Mouse (Mus musculus): ENCODE data around the gene Mrpl54.

Mrpl54 gene

DNA sequence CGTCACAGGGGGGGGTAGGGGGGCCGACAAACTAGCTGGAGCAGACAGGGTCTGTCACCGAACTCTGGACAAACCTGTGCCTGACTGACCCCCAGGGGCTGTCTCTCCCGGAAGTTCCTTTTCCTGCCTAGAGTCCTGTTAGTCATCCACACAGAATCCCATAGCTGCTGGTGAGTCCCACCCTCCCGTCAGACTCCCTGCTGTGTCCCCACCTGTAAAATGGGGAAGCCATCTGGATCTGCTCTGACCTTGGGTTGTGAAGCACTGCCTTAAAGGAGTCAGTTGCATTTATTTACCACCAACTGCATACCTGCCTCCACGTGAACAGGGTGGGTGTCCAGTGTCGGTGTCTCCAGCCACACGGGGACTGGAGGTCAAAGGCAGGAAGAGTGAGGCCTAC is 27.7 kb upstream of the Mrpl54 start:
- no peak for DNase-seq (ENCODE audit: extremely low spot score)

- no peak for DNase-seq (ENCODE audit: extremely low spot score)
Measured at GRCm38 (mm10) chr10:81293334-81294030, 26.7 kb upstream of the Mrpl54 start.

DNA sequence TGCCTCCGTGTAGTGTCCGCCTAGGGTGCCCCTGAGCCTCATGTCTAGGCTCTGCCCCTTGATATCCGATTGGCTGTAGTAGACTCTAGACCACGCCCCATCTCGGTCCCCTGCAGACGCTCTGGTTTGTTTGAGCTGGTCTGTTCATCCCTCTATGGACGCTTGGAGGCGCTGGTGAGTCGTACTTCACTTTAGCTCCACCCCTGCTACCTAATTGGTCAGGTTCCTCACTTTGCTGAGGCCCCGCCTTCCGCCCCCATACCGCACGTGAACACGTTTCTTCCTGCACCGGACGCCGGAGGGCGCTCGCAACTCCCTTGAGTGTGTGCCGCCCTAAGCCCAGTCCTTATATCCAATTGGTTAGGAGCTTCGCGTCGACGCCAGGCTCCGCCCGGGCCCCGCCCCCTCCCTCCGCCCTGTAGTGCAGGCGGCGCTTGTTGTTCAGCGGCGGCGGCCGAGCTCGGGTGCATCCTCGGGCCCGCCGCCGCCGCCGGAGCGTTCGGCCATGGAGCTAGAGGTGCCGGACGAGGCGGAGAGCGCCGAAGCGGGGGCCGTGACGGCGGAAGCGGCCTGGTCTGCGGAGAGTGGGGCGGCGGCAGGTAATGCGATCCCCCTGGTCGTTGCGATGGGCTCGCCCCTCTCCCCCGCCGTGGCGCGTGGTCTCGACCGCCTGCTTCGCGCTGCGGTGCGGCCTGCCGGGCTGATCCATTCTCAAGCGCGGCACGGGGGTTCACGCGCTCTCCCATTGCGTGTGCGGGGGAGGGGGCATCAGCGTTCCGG is 26.0 kb upstream of the Mrpl54 start, which contains the start of gene Pip5k1c:
Gene Pip5k1c (plus strand): TSS at position 410 of the 780 bp plus-strand sequence.
- peak; percentile 100 for DNase-seq (ENCODE audit: extremely low spot score)

- no peak for DNase-seq (ENCODE audit: extremely low spot score)
Measured at GRCm38 (mm10) chr10:81291511-81292104, 24.9 kb upstream of the Mrpl54 start, which contains the start of gene Tjp3. TSS of gene Tjp3 (minus strand) at chr10:81291581.

- DNase-seq (ENCODE audit: extremely low spot score), result no peak
Measured at GRCm38 (mm10) chr10:81290698-81291460, 24.1 kb upstream of the Mrpl54 start.

DNA sequence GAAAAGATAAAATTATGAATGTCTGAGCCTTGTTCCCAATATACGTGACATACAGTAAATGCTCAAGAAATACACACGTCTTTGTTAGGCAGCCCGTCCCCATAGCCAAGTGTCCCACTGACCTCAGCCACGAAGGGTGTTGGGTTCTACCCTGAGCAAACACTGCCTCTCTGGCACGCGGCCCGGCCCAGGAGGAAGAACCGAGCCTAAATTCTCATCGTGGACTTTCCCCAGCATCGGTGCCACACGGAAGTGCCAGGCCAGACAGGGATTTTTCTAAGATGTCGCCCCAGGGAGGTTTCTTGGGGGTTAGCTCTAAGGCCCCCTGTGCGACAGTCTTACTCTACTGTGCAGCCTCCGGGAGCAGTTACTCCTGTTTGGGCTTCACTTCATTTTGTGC is 23.1 kb upstream of the Mrpl54 start:
- DNase-seq (ENCODE audit: extremely low spot score), result no peak

- peak; percentile 76 for DNase-seq (ENCODE audit: extremely low spot score)
Measured at GRCm38 (mm10) chr10:81289278-81289677, 22.5 kb upstream of the Mrpl54 start.

DNA sequence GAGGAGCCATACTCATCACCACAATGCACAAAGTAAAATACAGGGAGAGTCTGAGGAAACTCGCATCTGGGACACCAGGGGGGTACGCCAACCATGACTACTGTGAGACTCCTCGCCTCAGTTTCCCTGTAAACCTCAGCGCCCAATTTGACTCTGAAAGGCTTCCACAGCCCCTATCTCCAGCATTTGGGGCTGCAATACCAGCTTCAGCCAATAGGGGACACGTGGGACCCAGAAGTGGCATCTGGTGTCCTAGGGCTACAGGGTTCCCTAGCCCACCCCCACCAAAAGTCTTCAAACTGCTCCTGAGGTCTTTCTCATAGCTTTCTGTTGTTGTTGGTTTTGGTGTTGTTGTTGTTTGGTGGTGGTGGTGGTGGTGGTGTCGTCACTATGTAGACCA is 21.9 kb upstream of the Mrpl54 start:
- no peak for DNase-seq (ENCODE audit: extremely low spot score)

DNA sequence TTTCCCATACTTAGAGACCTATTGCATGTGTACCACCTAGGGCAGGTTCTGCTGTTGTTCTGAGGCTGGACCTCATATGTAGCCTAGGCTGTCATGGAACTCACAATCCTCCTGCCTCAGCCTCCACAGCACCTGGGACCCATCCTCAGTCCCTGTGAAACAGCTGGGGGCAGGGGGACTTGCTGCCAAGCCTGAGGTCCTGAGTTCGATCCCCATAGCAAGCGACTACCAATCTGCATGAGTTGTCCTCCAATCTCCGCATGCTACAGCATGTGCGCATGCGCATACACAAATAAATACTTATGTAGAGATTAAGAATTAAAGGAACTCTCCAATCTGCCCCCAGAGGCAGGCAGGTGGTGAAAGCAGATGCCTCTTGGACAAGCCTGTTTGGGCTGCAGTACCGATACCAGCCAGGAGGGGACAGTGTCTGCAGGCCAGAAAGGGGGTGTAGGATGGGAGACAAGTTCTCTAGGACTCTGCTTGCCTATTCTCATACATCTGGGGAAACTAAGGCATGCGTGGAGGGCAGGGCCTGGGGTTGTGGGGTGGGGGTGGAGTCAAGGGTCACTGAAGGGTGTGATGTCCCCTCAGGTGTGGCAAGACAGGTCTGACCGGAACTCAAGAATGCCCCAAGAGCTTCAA is 20.9 kb upstream of the Mrpl54 start:
- peak; percentile 67 for DNase-seq (ENCODE audit: extremely low spot score)

DNA sequence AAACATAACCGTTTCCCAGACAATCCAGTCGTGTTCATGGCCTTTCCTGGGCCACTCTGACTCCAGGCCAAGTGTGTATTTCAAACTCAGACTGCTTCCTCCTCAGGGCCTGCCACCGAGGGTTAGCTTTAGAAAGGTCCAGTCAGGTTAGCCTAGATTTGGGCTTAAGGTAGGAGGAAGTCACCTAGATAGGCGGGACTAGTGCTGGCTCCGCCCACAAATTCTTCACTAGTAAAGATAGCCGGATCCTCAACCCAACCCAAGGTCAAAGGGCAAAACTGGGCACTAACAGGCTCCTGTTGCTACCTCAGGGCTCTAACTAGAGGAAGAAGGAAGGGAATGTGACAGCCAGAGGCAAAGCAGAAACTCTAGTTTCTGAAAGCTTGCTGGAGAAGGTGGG is 19.9 kb upstream of the Mrpl54 start:
- DNase-seq (ENCODE audit: extremely low spot score), result no peak

DNA sequence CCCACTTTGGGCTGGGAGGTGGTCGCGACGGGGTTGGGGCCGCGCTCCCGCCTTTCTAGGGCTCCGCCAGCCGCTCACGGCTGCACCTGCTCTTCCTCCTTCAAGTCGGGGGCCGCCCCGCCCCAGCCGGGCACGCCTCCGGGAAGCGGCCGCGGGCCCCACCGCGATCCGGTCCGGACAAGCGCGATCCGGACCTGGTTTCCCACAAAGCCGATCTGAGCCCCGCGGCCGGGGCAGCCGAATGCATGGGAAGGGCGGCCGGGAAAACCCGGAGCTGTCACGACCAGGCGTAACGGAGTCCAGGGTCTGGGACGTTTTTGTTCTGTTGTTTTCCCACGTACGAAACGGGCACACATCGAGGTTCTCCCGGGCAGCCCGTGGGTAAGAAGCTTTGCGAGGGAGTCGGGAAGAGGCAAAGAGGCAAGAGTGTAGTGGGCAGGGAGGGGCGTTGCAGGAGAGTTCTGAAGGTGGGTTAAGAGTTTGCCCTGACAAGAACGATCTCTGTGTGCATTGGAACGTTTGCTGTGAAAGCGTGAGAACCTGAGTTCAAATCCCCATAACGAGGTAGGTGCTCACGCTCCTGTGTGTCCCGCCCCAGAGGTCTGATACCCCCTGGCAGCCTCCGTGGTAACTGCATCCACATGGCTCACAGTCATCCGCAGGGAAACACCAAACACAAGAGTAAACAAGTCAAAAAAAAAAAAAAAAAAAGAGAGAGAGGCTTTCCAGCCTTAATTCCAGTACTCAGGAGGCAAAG is 19.1 kb upstream of the Mrpl54 start:
- peak; percentile 92 for DNase-seq (ENCODE audit: extremely low spot score)

GRCm38 (mm10) chr10:81284719-81285118 is 18.0 kb upstream of the Mrpl54 start:
- no peak for DNase-seq (ENCODE audit: extremely low spot score)

DNA sequence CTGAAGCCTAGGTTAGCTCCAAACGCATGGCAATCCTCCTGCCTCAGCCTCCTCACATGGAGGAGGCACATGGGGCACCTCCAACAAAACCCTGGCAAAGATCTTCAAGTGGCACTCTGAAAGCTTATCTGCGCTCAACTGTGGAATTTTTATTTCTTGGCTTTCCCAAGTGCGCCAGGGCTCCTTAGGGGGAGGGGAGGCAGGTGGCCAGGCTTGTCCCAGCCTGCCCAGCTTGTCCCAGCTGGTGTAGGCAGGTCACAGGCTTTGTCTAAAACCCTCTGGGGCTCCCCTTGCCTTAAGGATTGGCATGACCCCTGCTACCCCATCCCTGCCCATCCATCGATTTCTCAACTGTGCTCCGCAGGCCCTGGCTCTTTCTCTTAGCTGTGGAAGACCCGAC is 17.5 kb upstream of the Mrpl54 start:
- no peak for DNase-seq (ENCODE audit: extremely low spot score)

DNA sequence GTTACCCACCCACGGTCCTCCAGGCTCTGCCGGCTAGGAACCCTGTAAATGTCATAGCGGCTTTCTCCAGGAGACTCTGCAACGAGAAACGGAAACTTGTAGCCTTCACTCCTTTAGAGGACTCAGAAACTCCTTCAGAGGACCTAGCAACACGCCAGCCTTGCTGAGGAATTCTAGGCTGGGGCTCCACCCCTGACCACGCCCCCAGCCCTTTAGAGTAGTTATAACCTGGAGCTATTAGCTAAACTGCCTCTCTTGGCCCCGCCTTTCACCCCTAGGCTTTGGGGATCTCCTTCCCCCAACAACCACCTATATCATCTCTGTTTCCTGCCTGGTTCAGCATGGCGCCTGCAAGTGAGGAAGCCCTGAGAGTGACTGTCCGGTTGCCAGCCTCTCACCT is 12.8 kb upstream of the Mrpl54 start:
- DNase-seq (ENCODE audit: extremely low spot score), result no peak

DNA sequence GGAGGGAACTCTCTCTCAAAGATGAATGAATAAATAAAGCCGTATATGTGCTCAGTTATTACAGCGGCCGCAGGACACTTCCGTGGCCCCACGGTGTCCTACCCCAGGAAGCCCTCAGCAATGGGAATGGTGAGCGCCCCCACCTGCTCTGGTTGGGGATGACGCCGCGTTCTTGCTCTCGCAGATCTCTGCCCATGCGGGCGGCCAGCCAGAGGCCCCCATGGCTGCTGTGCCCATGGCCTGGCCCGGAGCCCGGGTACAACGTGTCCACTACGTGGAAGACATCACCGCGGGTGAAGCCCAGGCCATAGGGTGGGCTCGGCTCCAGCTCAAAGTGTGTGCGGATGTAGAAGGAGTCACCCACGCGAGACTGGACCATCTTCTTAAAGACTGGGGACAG is 10.9 kb upstream of the Mrpl54 start:
- no peak for DNase-seq (ENCODE audit: extremely low spot score)

DNA sequence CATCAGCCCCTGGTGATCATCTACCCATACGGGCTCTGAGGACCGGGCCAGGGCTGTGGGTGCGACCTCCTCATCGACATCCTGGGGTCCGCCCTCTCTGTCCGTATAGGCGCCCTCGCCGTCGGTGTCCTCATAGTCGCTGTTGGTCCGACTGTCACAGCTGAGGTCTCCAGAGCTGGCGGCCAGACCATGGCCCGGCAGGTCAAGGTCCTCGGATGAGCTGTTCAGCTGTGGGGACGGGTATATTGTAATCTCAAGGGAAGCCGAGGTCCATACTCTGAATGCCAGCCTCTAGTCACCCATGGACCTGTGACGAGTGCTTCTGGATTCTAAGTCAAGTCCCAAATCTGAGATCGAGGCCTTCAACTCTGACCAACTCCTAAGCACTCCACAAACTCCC is 7.1 kb upstream of the Mrpl54 start:
- DNase-seq (ENCODE audit: extremely low spot score), result no peak

- no peak for DNase-seq (ENCODE audit: extremely low spot score)
Measured at GRCm38 (mm10) chr10:81272356-81272755, 5.6 kb upstream of the Mrpl54 start.

GRCm38 (mm10) chr10:81268643-81269412 is 2.1 kb upstream of the Mrpl54 start:
- no peak for DNase-seq (ENCODE audit: extremely low spot score)

DNA sequence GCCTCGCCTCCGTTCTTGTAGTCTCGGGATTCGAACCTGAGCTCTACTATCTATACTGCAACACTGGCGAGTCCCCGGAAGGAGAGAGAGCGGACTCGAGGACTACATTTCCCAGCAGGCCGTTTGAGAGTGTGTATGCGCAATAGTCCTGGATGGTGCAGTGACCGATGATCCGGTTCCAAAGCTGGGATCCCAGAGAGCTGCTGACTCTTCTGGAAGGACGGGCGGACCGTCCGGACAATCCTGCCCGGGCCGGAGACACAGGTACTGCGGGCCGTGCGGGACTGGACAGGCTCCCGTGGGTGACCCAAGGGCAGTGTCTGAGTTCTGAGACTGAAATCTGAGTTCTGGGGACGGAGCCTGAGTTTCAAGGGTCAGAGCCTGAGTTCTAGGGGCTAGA is 1.3 kb upstream of the Mrpl54 start:
- DNase-seq (ENCODE audit: extremely low spot score), result peak; percentile 83

- no peak for DNase-seq (ENCODE audit: extremely low spot score)
Measured at GRCm38 (mm10) chr10:81265540-81265939, 1.2 kb downstream of the Mrpl54 start.

All from embryo, embryonic 9.5 days (tissue).